Mouse (Mus musculus): ENCODE measurements at regions not wholly inside any gene's neighbourhood (a gene's known extent, or its start where the extent isn't known, plus 50 kb on each side); places are given as distances from the start of the nearest gene placed in this dataset. TPM values are rescaled to one million over a fixed set of nuclear protein-coding genes. Genes with fewer than 3 reads are reported as not detected.

Small RNAs in the stretch of these regions (microRNA-seq; reads per million reads assigned to microRNA genes)
- gene Mir6378 = not detected

All from limb, embryonic 11.5 days (tissue).